Mouse (Mus musculus) urinary bladder, adult 18-20 months (tissue): ENCODE measurements around the gene Mgll.

Experiments
- DNase-seq, 2 experiments: peaks; one replicate each; pipeline ENCODE4 v3.0.0; 2022; ENCODE audit warnings: low spot score in 2 of 2, mixed read lengths in 2 of 2

Gene Mgll

DNA sequence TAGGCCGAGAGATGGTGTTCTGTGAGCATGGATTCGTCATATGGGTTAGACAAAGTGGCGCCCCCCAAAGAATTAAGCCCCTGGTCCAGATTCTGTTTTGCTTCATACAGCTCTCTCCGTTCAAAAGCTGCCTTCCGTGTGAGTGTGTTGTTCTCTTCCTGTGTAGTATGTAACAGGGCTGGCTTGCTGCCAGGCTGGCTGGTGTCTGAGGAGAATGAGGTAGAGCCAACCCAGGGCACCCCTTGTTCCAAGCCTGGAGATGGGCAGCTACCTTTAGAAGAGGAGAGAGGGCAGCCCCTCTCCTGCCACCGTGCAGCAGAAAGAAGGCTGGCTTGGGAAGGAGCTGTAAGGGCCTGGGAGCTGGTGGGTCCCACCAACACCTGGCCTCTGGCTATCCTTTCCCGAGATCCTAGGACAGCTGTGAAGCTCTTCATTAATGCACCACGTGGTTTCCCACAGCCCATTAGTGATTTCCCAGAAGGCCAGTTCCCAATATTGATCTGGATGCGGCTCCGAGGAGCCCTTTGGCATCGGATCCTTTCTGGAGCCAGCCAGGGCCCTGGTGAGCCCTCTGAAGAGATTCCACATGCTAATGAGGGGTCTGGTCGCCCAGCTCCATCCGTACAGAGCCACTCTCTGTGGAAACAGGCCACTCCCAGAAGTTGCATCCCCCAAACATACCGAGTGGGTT is 19.5 kb downstream of the Mgll start:
- DNase-seq, result no peak

DNA sequence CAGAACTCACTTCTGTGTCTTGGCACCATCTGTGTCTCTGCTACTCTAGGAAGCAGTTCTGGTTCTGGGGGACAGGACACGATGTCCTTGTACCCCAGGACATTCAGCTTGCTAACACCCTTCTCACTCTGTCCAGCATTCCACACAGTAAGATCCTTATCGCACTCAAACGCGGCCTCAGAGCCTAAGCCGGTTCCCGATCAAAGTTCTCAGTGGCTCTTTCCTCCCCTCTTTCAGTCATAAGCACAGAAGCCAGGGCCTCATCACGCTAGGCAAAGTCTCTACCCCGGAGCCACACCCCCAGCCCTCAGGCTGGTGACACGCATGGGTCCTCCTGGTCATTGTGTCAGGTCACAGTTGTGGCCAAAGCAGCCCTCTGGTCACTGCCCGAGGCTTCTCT is 20.8 kb downstream of the Mgll start:
- no peak for DNase-seq

DNA sequence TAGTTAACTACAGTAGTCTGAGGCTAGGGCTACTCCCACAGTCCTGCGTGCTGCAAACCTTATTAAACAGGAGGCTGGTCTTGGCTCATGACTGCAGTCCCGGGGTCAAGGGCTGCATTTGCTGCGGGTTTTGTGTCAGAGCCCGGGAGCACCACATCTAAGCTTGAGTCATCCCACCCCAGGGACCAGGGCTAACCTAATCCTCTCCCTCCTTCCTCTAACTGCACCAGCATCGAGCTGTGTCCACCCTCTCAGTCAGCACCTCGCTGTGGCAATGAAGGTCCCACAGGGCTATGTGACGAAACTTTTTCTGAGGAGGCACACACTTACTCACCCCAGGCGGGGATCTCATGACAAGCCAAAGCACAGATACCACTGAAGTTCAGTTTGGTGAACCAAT is 22.1 kb downstream of the Mgll start:
- DNase-seq, result no peak

DNA sequence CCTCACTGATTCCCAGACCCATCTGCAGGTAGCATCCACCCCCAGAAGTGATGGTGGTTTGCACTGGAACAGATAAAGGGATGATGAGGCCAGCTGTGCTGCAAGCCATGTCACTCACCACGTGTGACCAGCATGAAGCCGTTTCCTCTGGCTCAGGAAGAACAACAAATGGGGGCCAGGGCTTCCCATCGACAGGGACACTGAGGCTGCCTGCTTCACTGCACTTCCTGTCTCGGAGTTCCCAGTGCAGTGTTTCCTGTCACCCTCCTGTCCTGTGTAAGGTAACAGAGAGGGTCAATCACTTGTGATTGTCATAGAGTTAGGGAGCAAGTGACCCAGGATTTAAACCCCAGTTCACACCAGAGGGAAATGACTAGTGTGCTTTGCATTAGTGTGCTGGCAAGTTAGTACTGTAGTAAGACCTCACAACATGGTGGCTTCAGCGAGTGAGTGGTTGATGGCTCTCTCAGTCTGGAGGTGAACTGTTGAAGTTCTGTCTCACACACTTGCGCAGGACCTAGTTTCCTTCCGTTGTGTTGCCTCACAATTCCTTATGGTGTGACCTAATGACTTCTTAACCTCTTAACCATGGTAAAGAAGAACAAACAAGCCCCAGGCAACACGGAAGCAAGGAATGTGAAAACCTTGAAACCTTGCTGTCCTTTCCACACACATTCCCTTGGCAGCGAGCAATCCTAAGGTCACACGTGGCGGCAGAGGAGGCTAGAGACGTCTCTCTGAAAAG is 23.3 kb downstream of the Mgll start:
- no peak for DNase-seq

DNA sequence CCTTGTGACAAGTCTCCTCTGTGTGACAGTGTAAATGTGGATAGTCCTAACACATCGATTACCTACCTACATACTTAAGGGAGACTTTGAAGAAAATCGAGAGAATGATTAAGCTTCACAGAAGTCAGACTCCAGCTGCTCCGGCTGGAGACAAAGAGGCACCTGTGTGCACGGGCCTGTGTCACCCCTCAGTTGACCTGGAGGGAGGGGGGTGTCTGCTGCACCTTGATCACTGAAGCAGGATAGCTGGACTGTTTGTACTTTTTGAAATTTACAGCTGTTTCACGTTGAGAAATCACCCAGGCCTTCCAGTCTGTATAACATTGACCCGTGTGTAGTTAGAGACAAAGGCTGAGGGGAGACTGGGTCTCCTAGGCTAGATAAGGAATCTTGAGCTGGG is 26.7 kb downstream of the Mgll start:
- DNase-seq, result no peak

DNA sequence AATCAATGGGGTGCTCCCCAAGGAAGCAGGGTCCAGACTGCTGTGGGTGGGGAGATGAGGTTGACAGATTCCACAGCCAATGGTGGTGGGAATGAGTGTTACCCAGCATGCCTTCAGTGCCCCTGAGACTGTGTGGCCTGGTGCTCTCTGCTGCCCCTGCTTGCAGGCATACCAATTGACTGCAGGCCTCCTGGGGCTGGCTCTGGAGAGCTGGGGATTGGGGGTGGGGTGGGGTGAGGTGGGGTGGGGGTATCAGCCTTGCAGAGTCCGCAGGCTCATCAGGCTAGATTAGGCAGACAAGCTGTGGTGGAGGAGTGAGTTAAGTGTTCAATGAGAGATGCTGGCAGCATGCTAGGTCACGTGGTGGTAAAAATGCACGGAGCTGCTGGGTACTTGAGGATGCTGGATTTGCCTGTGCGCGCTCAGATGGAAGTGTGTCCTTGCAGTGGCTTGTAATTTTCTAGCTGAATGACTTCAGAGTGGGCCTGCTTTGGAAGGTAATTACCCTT is 28.6 kb downstream of the Mgll start:
- DNase-seq, result no peak

DNA sequence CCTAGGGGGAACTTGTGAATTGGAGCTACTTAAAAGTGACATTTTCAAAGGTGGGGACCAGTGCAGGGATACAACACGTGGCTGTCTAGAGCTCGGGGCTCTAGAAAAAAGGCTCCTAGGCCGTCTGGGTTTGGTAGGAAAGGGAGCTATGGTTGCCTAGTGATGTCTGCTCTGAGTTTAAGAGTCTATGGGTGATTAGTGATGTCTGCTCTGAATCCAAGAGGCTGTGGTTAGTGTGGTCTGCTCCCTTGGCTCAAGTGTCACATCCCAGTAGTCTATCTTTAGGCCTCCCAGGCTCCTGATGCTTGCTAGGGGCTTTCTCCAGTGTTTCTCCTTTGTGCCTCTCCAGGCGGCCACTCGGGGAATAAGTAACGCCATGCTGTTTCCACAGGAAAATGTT is 29.4 kb downstream of the Mgll start:
- DNase-seq, result no peak

DNA sequence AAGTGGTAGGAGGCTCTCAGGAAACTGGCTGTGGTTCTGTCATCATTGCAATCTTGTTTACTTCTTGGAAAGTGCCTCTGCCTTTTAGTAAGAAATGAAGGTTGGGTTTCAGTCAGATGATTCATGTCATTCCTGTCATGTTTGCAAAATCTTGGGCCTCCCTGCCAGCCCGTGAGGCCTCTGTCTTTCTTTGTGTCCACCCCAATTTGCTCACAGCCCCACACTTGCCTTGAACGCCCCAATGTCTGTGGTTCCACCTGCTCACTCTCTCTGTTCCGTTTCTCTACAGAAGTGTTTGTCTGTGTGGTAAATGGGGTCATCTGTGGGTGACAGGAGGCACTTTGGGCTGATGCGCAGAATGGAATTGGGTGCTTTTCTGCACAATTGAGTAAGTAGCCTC is 32.8 kb downstream of the Mgll start:
- DNase-seq, result no peak

DNA sequence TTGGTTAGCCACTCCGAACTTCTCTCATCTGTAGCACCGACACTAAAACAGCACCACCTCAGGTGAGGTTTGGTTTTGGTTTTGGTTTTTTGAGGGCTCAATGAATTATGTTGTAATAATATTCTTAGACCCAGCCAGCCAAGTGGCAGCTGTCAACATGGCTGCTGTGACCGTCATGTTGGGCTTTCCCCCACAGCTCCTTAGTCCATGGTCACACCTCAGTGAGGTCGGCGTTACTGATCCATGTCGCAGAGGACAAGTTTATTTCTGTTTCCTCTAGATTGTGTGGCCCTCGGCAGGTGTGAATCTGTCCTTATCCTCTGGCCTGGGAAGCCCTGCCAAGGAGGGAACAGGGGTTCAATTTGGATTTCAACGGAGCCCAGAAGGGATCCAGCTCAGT is 33.9 kb downstream of the Mgll start:
- no peak for DNase-seq

DNA sequence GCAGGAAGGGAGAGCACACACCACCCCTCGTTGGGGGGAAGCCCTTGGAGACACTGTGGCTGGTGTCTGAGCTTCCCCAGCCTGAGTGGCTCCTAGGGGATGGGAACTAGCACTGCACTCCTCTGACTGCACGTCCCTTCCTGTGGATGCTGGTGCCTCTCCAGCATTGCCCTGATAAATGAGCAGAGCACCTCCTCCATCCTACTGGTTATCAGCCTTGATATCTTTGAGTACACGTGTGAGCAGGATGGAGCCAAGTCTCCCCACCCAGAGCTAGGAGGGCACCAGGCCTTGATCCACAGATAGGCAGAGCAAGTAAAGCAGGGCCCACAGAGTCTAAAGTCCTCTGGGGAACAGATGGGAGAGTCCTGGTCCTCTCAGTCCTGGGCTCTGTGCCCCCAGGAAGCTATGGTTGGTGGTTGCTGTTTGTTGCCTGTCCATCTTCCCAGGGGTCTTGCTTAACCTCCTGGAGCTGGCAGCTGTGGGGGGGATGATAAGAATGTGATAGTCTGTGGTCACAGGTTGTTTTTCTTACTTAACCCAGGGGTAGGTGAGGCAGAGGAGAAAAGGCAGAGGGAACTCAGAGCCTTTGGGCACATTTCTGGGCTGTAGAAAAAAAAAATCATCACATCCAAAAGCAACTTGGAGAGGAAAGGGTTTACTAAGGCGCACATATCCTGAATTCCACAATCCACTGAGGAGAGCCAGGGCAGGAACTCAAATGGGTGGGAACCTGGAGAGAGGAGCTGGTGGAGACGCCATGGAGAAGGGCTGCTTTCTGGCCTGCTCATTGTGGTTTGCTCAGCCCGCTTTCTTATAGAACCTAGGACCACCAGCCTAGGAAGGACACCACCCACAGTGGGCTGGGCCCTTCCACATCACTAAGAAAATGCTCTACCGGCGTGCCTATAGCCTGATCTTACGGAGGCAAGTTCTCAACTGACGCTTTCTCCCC is 34.6 kb downstream of the Mgll start:
- DNase-seq, result no peak

DNA sequence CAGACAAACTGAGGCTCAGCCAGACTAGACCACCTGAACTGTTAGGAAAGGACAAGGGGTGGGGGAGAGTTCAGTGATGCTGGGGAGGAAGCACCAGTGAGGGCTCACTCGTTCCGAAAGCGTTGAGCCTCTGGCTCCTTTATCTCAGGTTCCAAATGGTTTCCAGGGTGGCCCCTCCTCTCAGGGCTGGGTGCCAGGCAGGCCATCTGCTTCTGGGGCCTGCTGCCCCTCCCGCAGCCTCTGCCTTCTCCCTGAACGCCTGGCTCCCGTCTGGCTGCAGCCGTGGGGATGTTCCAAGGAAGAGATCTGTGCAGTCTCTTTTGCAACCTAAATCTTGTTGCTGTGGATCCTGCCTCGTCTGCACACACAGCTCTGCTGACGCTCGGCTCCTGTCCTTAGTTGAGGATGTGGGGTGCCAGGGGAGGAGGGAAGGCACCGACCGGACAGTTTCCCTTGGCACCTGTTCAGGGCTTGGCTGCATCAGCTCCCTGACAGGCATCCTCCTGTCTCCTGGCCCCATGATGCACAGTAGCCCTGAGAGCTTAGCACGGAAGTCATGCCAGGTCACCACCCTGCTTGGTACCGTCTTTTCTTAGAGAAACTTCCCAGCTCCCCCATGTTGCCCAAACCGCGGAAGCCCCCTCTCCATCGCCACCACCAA is 35.7 kb downstream of the Mgll start:
- peak; percentile 34 to 79 for DNase-seq

DNA sequence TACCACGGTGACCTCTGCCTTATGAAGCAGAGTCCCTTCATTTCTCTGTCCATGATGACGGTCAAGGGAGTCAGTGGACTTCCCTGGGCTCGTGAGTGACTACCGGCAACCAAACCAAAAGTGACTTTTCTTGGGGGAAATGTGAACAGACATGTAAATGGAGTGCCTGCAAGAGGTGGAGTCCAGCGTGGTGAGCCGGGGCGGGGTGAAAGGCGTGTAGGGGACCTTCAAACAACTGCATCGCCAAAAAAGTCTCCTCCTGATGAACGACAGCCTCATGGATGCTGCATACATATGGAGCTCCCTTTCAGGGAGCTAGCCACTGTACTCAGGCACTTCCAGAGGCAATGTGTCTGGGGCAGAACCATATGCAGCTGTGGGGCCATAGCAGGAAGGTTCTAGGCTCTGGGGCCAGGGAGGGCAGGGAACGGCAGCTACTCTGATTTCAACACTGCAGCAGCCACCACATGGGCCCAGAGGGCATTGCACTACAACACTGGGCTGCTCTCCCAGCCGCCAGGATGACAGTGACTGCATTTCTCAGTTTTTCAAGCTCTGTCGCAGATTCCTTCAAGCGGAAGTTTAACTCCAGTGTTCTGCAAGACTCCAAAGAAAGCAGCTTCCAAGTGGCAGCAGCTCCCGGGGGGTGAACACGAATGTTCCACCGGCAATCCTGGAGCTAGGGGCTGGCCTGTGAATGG is 36.9 kb downstream of the Mgll start:
- DNase-seq, result no peak

DNA sequence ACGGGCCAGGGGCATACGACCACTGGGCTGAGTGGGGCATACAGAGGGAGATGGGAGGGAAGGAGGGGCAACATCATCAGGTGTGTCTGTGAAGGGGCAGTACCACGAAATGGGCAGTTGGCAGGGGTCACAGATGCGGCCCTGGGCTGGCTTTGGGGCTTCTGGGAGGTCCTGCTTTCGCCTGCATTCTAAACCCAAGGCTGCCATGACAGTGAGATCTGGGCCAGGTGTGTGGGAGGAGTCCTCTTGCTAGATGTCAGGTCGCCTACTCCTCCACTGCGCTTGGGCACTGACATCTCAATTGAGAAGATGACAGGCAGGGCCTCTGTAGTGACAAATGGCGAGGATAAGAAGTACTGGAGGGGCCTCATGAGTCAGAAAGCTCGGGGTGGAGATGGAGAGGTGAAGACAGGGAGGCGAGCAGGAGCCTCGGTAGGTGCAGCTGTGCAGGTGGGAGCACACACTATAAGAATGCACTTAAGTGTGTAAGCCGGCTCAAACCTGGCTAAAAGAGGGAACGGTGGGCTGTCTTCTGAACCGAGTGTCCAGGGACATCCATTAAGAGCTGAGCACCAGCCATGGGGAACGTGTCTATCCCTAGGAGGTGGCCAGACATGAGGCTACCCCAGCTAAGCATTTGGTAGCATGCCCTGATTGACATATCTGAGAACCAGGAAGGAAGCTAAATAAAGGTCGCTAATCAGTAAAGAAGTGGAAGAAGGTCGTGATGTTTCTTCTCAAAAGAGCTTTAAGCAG is 37.6 kb downstream of the Mgll start:
- DNase-seq, result no peak

DNA sequence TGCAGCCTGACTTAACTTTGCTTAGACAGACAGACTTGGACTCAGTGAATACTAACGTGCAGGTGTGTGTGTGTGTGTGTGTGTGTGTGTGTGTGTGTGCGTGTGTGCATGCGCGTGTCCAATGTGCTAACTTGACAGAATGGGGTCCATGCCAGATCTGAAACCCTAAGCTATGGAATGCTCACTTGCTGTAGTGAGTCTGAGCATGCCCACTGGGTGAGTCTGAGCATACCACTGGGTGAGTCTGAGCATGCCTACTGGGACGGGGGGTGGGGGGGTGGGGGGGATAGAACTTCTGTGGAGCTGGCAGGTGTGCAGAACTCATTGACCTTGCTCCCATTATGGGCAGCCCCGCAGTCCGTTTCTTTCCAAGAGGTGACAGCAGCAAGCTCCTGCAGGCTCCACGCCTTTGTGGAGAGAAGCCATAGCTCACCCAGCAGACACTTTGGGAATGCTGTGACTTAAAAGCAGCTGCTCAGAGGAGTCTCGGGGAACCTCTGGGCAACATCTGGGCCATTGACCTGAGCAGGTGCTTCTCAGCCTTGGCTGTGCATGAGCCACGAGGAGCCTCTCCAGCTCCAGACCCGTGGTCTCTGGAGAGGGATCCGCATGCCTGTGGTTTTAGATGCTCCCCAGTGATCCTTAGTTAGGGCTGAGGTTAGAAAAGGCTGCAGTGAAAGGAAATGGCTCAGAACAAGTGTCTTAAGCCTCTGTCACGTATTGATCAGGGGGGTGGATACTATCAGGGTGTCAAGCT is 38.4 kb downstream of the Mgll start:
- DNase-seq, result no peak

DNA sequence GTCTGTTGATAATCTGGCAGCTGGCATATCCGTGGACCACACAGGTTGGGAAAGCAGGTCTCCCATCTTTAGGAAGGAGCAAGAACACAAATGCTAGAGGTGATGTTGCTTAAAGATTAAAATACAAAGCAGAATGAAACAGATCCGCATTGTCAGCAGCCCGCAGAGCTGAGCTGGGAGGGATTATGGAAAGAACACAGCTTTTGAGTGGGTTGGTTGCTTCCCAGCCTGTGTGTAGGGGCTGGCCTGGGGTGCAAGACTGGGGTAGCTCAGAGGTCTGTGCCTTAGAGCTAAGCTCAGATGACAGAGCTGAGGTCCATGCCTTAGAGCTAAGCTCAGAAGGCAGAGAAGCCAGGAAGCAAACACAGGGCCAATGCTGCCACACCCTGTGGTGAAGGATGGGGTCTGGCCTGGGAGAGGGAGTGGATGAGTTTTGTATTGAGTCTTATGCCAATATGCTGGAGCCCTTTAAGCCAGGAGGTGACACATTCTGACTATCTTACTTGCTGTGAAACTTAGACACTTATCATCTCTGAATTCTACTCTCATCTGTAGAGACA is 39.4 kb downstream of the Mgll start:
- no peak for DNase-seq

DNA sequence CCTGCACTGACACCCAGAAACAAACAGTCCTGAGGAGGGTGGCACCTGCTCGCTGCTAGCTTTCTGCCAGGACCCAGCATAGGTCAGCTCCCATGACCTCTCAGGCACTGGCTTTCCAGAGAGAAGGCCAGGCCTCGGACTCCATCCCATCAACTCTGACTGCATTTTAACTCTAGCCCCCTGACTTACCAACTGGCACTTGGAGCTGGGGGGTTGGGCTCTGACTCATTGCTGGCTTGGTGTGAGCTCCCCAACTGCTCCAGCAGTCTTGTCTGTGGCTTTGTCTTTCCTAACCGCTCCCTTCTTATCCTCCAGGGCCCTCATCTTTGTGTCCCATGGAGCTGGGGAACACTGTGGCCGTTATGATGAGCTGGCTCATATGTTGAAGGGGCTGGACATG is 40.1 kb downstream of the Mgll start:
- no peak for DNase-seq

DNA sequence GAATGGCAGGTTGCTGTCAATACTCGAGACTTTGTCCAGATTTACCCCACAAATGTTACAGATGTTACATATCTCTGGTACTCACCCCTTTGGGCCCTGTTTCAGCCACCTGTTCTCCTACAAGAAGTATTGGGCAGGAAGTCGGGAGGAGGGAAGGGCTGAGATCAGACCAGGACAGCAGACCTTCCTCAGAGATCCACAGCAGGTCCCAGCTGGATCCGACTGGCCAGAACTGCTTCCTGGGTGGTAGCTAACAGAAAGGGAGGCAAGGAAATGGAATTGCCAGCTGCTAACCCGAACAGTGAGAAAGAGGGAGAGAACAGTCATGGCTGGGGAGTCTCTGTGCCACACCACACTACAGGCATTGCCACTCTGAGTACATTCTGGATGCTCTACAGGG is 43.5 kb downstream of the Mgll start:
- DNase-seq, result no peak

DNA sequence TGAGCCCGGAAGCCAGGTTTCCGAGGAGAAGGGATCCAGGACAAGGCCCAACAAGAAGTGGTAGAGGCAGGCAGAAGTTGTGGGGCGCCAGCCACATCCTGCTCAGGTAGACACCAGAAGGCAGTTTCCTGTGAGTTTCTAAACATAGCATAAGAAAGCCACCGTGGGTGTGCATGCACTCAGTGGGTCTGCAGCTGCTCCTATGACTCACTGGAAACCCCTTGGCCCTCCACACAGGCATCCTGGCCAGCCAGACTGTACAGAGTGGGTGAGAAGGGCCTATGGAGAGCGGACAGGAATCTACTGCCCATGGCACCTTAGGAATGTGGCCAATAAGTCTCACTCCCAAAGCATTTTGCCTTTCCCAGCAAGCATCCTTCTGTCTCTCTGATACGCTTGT is 45.5 kb downstream of the Mgll start:
- DNase-seq, result no peak

DNA sequence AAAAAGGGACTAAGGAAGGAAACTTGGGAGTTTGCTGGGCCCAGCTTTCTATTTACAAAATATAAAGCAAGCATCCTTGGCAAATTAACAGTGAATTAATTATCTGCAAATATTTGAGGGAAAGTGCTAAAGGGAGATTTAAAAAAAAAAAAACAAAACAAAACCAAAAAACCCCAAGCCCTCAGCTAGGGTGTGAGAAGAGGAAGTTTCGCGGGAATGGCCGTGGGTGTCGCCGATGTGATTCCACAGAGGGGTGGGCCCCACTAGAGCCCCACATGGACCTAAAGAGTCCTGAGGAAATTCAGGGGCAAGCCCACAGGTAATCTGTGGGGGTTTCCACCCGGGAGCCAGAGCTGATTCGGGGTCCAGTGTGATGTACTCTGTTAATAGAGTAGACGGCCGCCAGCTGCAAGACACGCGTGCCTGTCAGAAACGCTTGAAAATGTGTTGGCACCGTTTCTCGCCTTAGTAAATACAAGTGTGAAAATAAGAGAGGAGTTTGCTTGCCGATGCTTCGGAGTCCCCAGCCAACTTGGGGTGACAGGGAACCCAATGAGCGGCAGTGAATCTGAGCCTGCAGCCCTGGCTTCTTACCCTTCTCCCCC is 46.2 kb downstream of the Mgll start:
- DNase-seq, result no peak
